In genomic region chr10:115173336-115173735, GRCm38 (mm10) we compare ENCODE assay signal across 27 mouse cellular contexts. TPM values are rescaled to one million over a fixed set of nuclear protein-coding genes. Genes with fewer than 3 reads are reported as not detected.
A peak's percentile ranks its signal among the peaks of the same experiment; 100 is the strongest.
DNase-seq lines count a peak whose midpoint lies in the region; ATAC-seq lines count a peak whose summit lies in the region.
"Had no signal": no experiment of that assay in that cellular context is flagged by ENCODE, and none has a peak within 500 bp of the region (broad histone marks: within the 10 kb centered on the region; RNA-seq: fewer than 3 reads in every experiment).

No protein-coding gene starts in this region.

- no peak for ATAC-seq in heart, embryonic 12.5 days (ENCODE audit: insufficient number of reproducible peaks, low FRiP score)
- no peak for ATAC-seq in heart, embryonic 15.5 days (replicated peaks; ENCODE audit: insufficient number of reproducible peaks, insufficient read depth, low FRiP score, low read depth)
- ATAC-seq: activated CD4-positive, CD25-positive, alpha-beta regulatory T cell, adult 4 months; forebrain, embryonic 15.5 days; hindbrain, postnatal 0 days; inflammation-experienced regulatory T-cells, adult 6 months; intestine, embryonic 16.5 days had no signal

- no peaks in the 10 kb centered on the region for H3K9me3 ChIP-seq in heart, embryonic 12.5 days (replicated peaks)
- H3K9me3 ChIP-seq in heart, embryonic 15.5 days (replicated peaks), result no peaks in the 10 kb centered on the region
- H3K9me3 ChIP-seq: embryonic facial prominence, embryonic 10.5 days; embryonic facial prominence, embryonic 13.5 days; forebrain, embryonic 12.5 days; forebrain, embryonic 15.5 days had no signal

- H3K4me3 ChIP-seq in heart, embryonic 12.5 days, result no peak overlapping the region
- H3K4me3 ChIP-seq in heart, embryonic 15.5 days, result no peak overlapping the region
- H3K4me3 ChIP-seq: embryonic facial prominence, embryonic 10.5 days; embryonic facial prominence, embryonic 13.5 days; erythroblast, embryonic 14.5 days; forebrain, embryonic 12.5 days; forebrain, embryonic 15.5 days had no signal

- 62% methylated on average over 10 of the region's 10 CpGs for WGBS in heart, embryonic 12.5 days
- WGBS in heart, embryonic 15.5 days, result 48% methylated on average over 10 of the region's 10 CpGs

- peaks cover 9% of the 10 kb centered on the region; the same call in 1 of the 2 replicates for H3K4me1 ChIP-seq in heart, embryonic 12.5 days (replicated peaks)
- H3K4me1 ChIP-seq in heart, embryonic 15.5 days (replicated peaks), result peaks cover 10% of the 10 kb centered on the region; the same call in 1 of the 2 replicates

- no peaks in the 10 kb centered on the region for H3K27me3 ChIP-seq in heart, embryonic 12.5 days (replicated peaks)
- 0 out of 2 replicates have a peak, but pooled peaks cover 4% of the 10 kb centered on the region for H3K27me3 ChIP-seq in heart, embryonic 15.5 days
- H3K27me3 ChIP-seq: embryonic facial prominence, embryonic 13.5 days; forebrain, embryonic 12.5 days; forebrain, embryonic 15.5 days had no signal

- H3K36me3 ChIP-seq in heart, embryonic 12.5 days, result no peaks in the 10 kb centered on the region
- no peaks in the 10 kb centered on the region for H3K36me3 ChIP-seq in heart, embryonic 15.5 days
- H3K36me3 ChIP-seq: embryonic facial prominence, embryonic 10.5 days; embryonic facial prominence, embryonic 13.5 days; forebrain, embryonic 12.5 days; forebrain, embryonic 15.5 days had no signal

- intact Hi-C loops in heart, postnatal 25 days (cut with DNase I), result no loop called here
- intact Hi-C loops in heart, postnatal 10 days (cut with DNase I), result no loop called here

- DNase-seq in heart, adult 11 months, result peak; percentile 61
- DNase-seq in heart, postnatal 25 days (ENCODE audit: low spot score), result no peak
- DNase-seq in heart, adult 18-20 months, result no peak
- DNase-seq in heart, postnatal 10 days, result no peak
- DNase-seq: adrenal gland, adult 8-10 months; adrenal gland, postnatal 25 days; cerebellum, adult 11-12 months; cerebellum, adult 8-10 months; cerebellum, postnatal 10 days; cerebellum, postnatal 36 days; embryo, embryonic 11 days; gastrocnemius, postnatal 25 days; heart, postnatal 14 days; kidney, adult 18-20 months; kidney, adult 9 months had no signal

- H3K9ac ChIP-seq in heart, embryonic 12.5 days, result no peak overlapping the region
- no peak overlapping the region for H3K9ac ChIP-seq in heart, embryonic 15.5 days
- H3K9ac ChIP-seq: embryonic facial prominence, embryonic 13.5 days; forebrain, embryonic 12.5 days; forebrain, embryonic 15.5 days; hindbrain, embryonic 14.5 days had no signal

- peak overlapping the region; percentile 22 for H3K4me2 ChIP-seq in heart, embryonic 12.5 days
- 0 out of 2 replicates have a peak overlapping the region, but pooled peaks have one; percentile 10 for H3K4me2 ChIP-seq in heart, embryonic 15.5 days
- H3K4me2 ChIP-seq: embryonic facial prominence, embryonic 13.5 days; forebrain, embryonic 12.5 days; forebrain, embryonic 15.5 days; hindbrain, embryonic 14.5 days had no signal

- no peak overlapping the region for H3K27ac ChIP-seq in heart, embryonic 12.5 days (ENCODE audit: poor library complexity, severe bottlenecking)
- H3K27ac ChIP-seq in heart, embryonic 15.5 days, result no peak overlapping the region
- H3K27ac ChIP-seq: embryonic facial prominence, embryonic 10.5 days; embryonic facial prominence, embryonic 13.5 days; forebrain, embryonic 12.5 days; forebrain, embryonic 15.5 days; hindbrain, embryonic 14.5 days; hindbrain, postnatal 0 days had no signal

RNA-seq across cellular contexts. Expression of gene Tph2, which starts 11.5 kb away (rescaled TPM):
- total RNA-seq in heart, postnatal 25 days (2021), result not detected
- polyA plus RNA-seq in heart, embryonic 12.5 days (2016; fragmentation: Nextera tagmentation; extraction: Ambion mirVana), result not detected in 2 replicates
- total RNA-seq in heart, adult 18-20 months (2021), result not detected
- polyA plus RNA-seq in heart, embryonic 15.5 days (2015; fragmentation: Nextera tagmentation; extraction: Ambion mirVana), result 0.05 TPM in 1 of 2 replicates, not detected in the other
- total RNA-seq in heart, postnatal 10 days (2021), result not detected
- total RNA-seq: adrenal gland, postnatal 25 days; gastrocnemius, postnatal 25 days; heart, postnatal 14 days had no signal
- polyA plus RNA-seq: activated CD4-positive, CD25-positive, alpha-beta regulatory T cell, adult 4 months; erythroblast, embryonic 14.5 days; forebrain, embryonic 12.5 days; inflammation-experienced regulatory T-cells, adult 6 months; intestine, embryonic 16.5 days had no signal
